Mouse (Mus musculus): ENCODE results near the gene Itpr3. TPM values are rescaled to one million over a fixed set of nuclear protein-coding genes. Genes with fewer than 3 reads are reported as not detected.
A peak's percentile ranks its signal among the peaks of the same experiment; 100 is the strongest.

Itpr3 gene
- polyA plus RNA-seq, 1 experiment from 2014 or later: 4.3 TPM

- peaks cover 22% of the 10 kb centered on the region for H3K4me1 ChIP-seq (replicated peaks)
- H3K4me3 ChIP-seq (replicated peaks): no peak overlapping the region
- H3K9ac ChIP-seq (replicated peaks): no peak overlapping the region
- H3K4me2 ChIP-seq: no peak overlapping the region
- peaks cover 5% of the 10 kb centered on the region; the same call in 1 of the 2 replicates for H3K36me3 ChIP-seq
- H3K9me3 ChIP-seq: no peaks in the 10 kb centered on the region
- no peak for ATAC-seq (ENCODE audit: insufficient number of reproducible peaks, insufficient read depth, low FRiP score, low TSS enrichment, low read depth)
- 94% methylated on average over 8 of the region's 8 CpGs for WGBS
- no peaks in the 10 kb centered on the region for H3K27me3 ChIP-seq
- H3K27ac ChIP-seq: no peak overlapping the region
Measured at GRCm38 (mm10) chr17:27072363-27072762, 15.3 kb downstream of the Itpr3 start.

- Histone ChIP-seq H3K27ac (no peak overlapping the region), H3K4me3 (replicated peaks) (no peak overlapping the region), H3K9ac (replicated peaks) (no peak overlapping the region), H3K4me2 (no peak overlapping the region), H3K27me3 (no peaks in the 10 kb centered on the region), H3K36me3 (peaks cover 12% of the 10 kb centered on the region), H3K9me3 (peaks cover 4% of the 10 kb centered on the region; the same call in 1 of the 2 replicates), H3K4me1 (replicated peaks) (peaks cover 22% of the 10 kb centered on the region)
- 86% methylated on average over 5 of the region's 5 CpGs for WGBS
- no peak for ATAC-seq (ENCODE audit: insufficient number of reproducible peaks, insufficient read depth, low FRiP score, low TSS enrichment, low read depth)
Measured at GRCm38 (mm10) chr17:27073126-27073525, 16.0 kb downstream of the Itpr3 start.

- H3K4me1 ChIP-seq (replicated peaks): peaks cover 22% of the 10 kb centered on the region
- no peak overlapping the region for H3K4me2 ChIP-seq
- H3K27me3 ChIP-seq: no peaks in the 10 kb centered on the region
- peaks cover 4% of the 10 kb centered on the region; the same call in 1 of the 2 replicates for H3K9me3 ChIP-seq
- no peak overlapping the region for H3K4me3 ChIP-seq (replicated peaks)
- 0 out of 2 replicates have a peak overlapping the region, but pooled peaks have one; percentile 19 for H3K27ac ChIP-seq
- ATAC-seq (ENCODE audit: insufficient number of reproducible peaks, insufficient read depth, low FRiP score, low TSS enrichment, low read depth): no peak
- peaks cover 12% of the 10 kb centered on the region for H3K36me3 ChIP-seq
- H3K9ac ChIP-seq (replicated peaks): no peak overlapping the region
- 73% methylated on average over 9 of the region's 9 CpGs for WGBS
Measured at GRCm38 (mm10) chr17:27073778-27074177, 16.7 kb downstream of the Itpr3 start.

- ATAC-seq (ENCODE audit: insufficient number of reproducible peaks, insufficient read depth, low FRiP score, low TSS enrichment, low read depth): no peak
- no peak overlapping the region for H3K4me3 ChIP-seq (replicated peaks)
- no peak overlapping the region for H3K9ac ChIP-seq (replicated peaks)
- WGBS: 67% methylated on average over 6 of the region's 6 CpGs
- peaks cover 21% of the 10 kb centered on the region for H3K4me1 ChIP-seq (replicated peaks)
- H3K4me2 ChIP-seq: no peak overlapping the region
- H3K36me3 ChIP-seq: peaks cover 12% of the 10 kb centered on the region
- H3K27ac ChIP-seq: 0 out of 2 replicates have a peak overlapping the region, but pooled peaks have one; percentile 19
- H3K27me3 ChIP-seq: no peaks in the 10 kb centered on the region
- H3K9me3 ChIP-seq: peaks cover 4% of the 10 kb centered on the region; the same call in 1 of the 2 replicates
Measured at GRCm38 (mm10) chr17:27074236-27074635, 17.1 kb downstream of the Itpr3 start.

- Histone ChIP-seq H3K9ac (replicated peaks) (no peak overlapping the region), H3K4me1 (replicated peaks) (peaks cover 13% of the 10 kb centered on the region)
- 79% methylated on average over 17 of the region's 17 CpGs for WGBS
Measured at GRCm38 (mm10) chr17:27074849-27075745, 18.0 kb downstream of the Itpr3 start.

GRCm38 (mm10) chr17:27077133-27077532 is 20.0 kb downstream of the Itpr3 start:
- Histone ChIP-seq H3K4me1 (replicated peaks) (peaks cover 16% of the 10 kb centered on the region), H3K9ac (replicated peaks) (no peak overlapping the region), H3K27me3 (no peaks in the 10 kb centered on the region), H3K4me3 (replicated peaks) (no peak overlapping the region), H3K4me2 (no peak overlapping the region), H3K27ac (no peak overlapping the region), H3K36me3 (peaks cover 12% of the 10 kb centered on the region), H3K9me3 (peaks cover 4% of the 10 kb centered on the region; the same call in 1 of the 2 replicates)
- no peak for ATAC-seq (ENCODE audit: insufficient number of reproducible peaks, insufficient read depth, low FRiP score, low TSS enrichment, low read depth)
- WGBS: 95% methylated on average over 7 of the region's 7 CpGs

More at GRCm38 (mm10) chr17:27074849-27075745, 18.0 kb downstream of the Itpr3 start:
- peaks cover 4% of the 10 kb centered on the region; the same call in 1 of the 2 replicates for H3K9me3 ChIP-seq
- no peak for ATAC-seq (ENCODE audit: insufficient number of reproducible peaks, insufficient read depth, low FRiP score, low TSS enrichment, low read depth)
- no peaks in the 10 kb centered on the region for H3K27me3 ChIP-seq
- peaks cover 12% of the 10 kb centered on the region for H3K36me3 ChIP-seq
- H3K4me2 ChIP-seq: no peak overlapping the region
- no peak overlapping the region for H3K4me3 ChIP-seq (replicated peaks)
- 0 out of 2 replicates have a peak overlapping the region, but pooled peaks have one; percentile 23 for H3K27ac ChIP-seq

GRCm38 (mm10) chr17:27077920-27078319 is 20.8 kb downstream of the Itpr3 start:
- no peak for ATAC-seq (ENCODE audit: insufficient number of reproducible peaks, insufficient read depth, low FRiP score, low TSS enrichment, low read depth)

GRCm38 (mm10) chr17:27078499-27078898 is 21.4 kb downstream of the Itpr3 start:
- 79% methylated on average over 6 of the region's 6 CpGs for WGBS
- no peak for ATAC-seq (ENCODE audit: insufficient number of reproducible peaks, insufficient read depth, low FRiP score, low TSS enrichment, low read depth)
- peaks cover 12% of the 10 kb centered on the region for H3K36me3 ChIP-seq

More at GRCm38 (mm10) chr17:27077920-27078319, 20.8 kb downstream of the Itpr3 start:
- no peak overlapping the region for H3K9ac ChIP-seq (replicated peaks)
- no peak overlapping the region for H3K27ac ChIP-seq
- peaks cover 4% of the 10 kb centered on the region; the same call in 1 of the 2 replicates for H3K9me3 ChIP-seq
- H3K27me3 ChIP-seq: no peaks in the 10 kb centered on the region
- peaks cover 12% of the 10 kb centered on the region for H3K36me3 ChIP-seq
- H3K4me2 ChIP-seq: no peak overlapping the region
- whole genome bisulfite sequencing: 77% methylated on average over 6 of the region's 6 CpGs
- H3K4me3 ChIP-seq (replicated peaks): no peak overlapping the region
- peaks cover 16% of the 10 kb centered on the region for H3K4me1 ChIP-seq (replicated peaks)

GRCm38 (mm10) chr17:27081868-27082267 is 24.8 kb downstream of the Itpr3 start:
- 89% methylated on average over 5 of the region's 5 CpGs for WGBS
- no peak overlapping the region for H3K27ac ChIP-seq
- no peak overlapping the region for H3K4me3 ChIP-seq (replicated peaks)
- H3K9ac ChIP-seq (replicated peaks): no peak overlapping the region
- H3K36me3 ChIP-seq: peaks cover 11% of the 10 kb centered on the region
- H3K9me3 ChIP-seq: peaks cover 4% of the 10 kb centered on the region; the same call in 1 of the 2 replicates
- ATAC-seq (ENCODE audit: insufficient number of reproducible peaks, insufficient read depth, low FRiP score, low TSS enrichment, low read depth): no peak
- H3K4me2 ChIP-seq: no peak overlapping the region
- 0 out of 2 replicates have a peak, but pooled peaks cover 4% of the 10 kb centered on the region for H3K4me1 ChIP-seq (replicated peaks)
- no peaks in the 10 kb centered on the region for H3K27me3 ChIP-seq

More at GRCm38 (mm10) chr17:27078499-27078898, 21.4 kb downstream of the Itpr3 start:
- H3K4me3 ChIP-seq (replicated peaks): no peak overlapping the region
- H3K4me1 ChIP-seq (replicated peaks): peaks cover 16% of the 10 kb centered on the region
- H3K4me2 ChIP-seq: no peak overlapping the region
- H3K9ac ChIP-seq (replicated peaks): no peak overlapping the region
- H3K9me3 ChIP-seq: peaks cover 4% of the 10 kb centered on the region; the same call in 1 of the 2 replicates
- no peaks in the 10 kb centered on the region for H3K27me3 ChIP-seq
- no peak overlapping the region for H3K27ac ChIP-seq

- no peak for ATAC-seq (ENCODE audit: insufficient number of reproducible peaks, insufficient read depth, low FRiP score, low TSS enrichment, low read depth)
- WGBS: 68% methylated on average over 8 of the region's 8 CpGs
- Histone ChIP-seq H3K4me3 (replicated peaks) (no peak overlapping the region), H3K27me3 (no peaks in the 10 kb centered on the region), H3K9me3 (peaks cover 2% of the 10 kb centered on the region; the same call in 1 of the 2 replicates), H3K9ac (replicated peaks) (no peak overlapping the region), H3K4me1 (replicated peaks) (0 out of 2 replicates have a peak, but pooled peaks cover 6% of the 10 kb centered on the region), H3K27ac (no peak overlapping the region), H3K36me3 (peaks cover 3% of the 10 kb centered on the region; the same call in 1 of the 2 replicates), H3K4me2 (no peak overlapping the region)
Measured at GRCm38 (mm10) chr17:27082796-27083195, 25.7 kb downstream of the Itpr3 start.

- 82% methylated on average over 9 of the region's 9 CpGs for WGBS
- Histone ChIP-seq H3K9me3 (no peaks in the 10 kb centered on the region), H3K4me3 (replicated peaks) (no peak overlapping the region), H3K36me3 (no peaks in the 10 kb centered on the region), H3K27ac (no peak overlapping the region), H3K27me3 (no peaks in the 10 kb centered on the region), H3K9ac (replicated peaks) (no peak overlapping the region), H3K4me2 (no peak overlapping the region), H3K4me1 (replicated peaks) (0 out of 2 replicates have a peak, but pooled peaks cover 9% of the 10 kb centered on the region)
- no peak for ATAC-seq (ENCODE audit: insufficient number of reproducible peaks, insufficient read depth, low FRiP score, low TSS enrichment, low read depth)
Measured at GRCm38 (mm10) chr17:27083601-27084000, 26.5 kb downstream of the Itpr3 start.
